Mouse (Mus musculus) gastrocnemius, postnatal 4 days (tissue): Measurements from ENCODE around the gene Ccdc181. TPM values are rescaled to one million over a fixed set of nuclear protein-coding genes. Genes with fewer than 3 reads are reported as not detected.
A peak's percentile ranks its signal among the peaks of the same experiment; 100 is the strongest.
"Not testable (repeated sequence)": the region's sequence is repeated elsewhere in the genome, so short reads cannot be mapped to it uniquely, and the experiment has no call there.

Experiments
- DNase-seq, 2 experiments: peaks; one replicate each; pipeline ENCODE4 v3.0.0; 2021 to 2022; ENCODE audit warnings: low spot score in 2 of 2, mixed read lengths in 2 of 2
- long read RNA-seq, 2 experiments: library from polyadenylated mRNA; stranded (forward); transcript quantifications; one replicate each; pipeline ENCODE4 v2.0.0; 2021
- total RNA-seq, 2 experiments: library from RNA; stranded (reverse); gene quantifications; 2 replicates each; pipeline ENCODE4 v1.2.3; 2021

Gene Ccdc181
- 1 to 10 TPM; 5.6 to 5.8 TPM for total RNA-seq
- long read RNA-seq, experiment 1, partial matches to known transcripts = 0 of 2 reads
- long read RNA-seq, experiment 1, other reads (novel, unspliced or antisense) = 0 of 2 reads
- long read RNA-seq, experiment 2, partial matches to known transcripts = 1 of 3 reads
- long read RNA-seq, experiment 2, other reads (novel, unspliced or antisense) = 0 of 3 reads

GRCm38 (mm10) chr1:164275455-164275954 is at the start of gene Ccdc181:
Gene Ccdc181 (plus strand): TSS chr1:164275585.
- DNase-seq = peak; percentile 75 to 84

GRCm38 (mm10) chr1:164231937-164232570 is 43.3 kb upstream of the Ccdc181 start:
- DNase-seq = not testable (repeated sequence)

- no peak for DNase-seq
Measured at GRCm38 (mm10) chr1:164233447-164233846, 41.9 kb upstream of the Ccdc181 start.

GRCm38 (mm10) chr1:164235078-164235477 is 40.3 kb upstream of the Ccdc181 start:
- no peak for DNase-seq

GRCm38 (mm10) chr1:164236078-164236477 is 39.3 kb upstream of the Ccdc181 start:
- no peak for DNase-seq

- no peak for DNase-seq
Measured at GRCm38 (mm10) chr1:164241494-164241893, 33.9 kb upstream of the Ccdc181 start.

GRCm38 (mm10) chr1:164242809-164243208 is 32.6 kb upstream of the Ccdc181 start:
- no peak for DNase-seq

- DNase-seq = no peak
Measured at GRCm38 (mm10) chr1:164247442-164247841, 27.9 kb upstream of the Ccdc181 start.

- no peak for DNase-seq
Measured at GRCm38 (mm10) chr1:164247971-164248370, 27.4 kb upstream of the Ccdc181 start.

GRCm38 (mm10) chr1:164248465-164249331 is 26.7 kb upstream of the Ccdc181 start, which contains the start of gene Slc19a2:
Gene Slc19a2 (plus strand): TSS chr1:164249046.
- peak; percentile 98 to 99 for DNase-seq

GRCm38 (mm10) chr1:164249332-164249711 is 26.1 kb upstream of the Ccdc181 start:
- no peak for DNase-seq

- no peak for DNase-seq
Measured at GRCm38 (mm10) chr1:164250391-164251150, 24.8 kb upstream of the Ccdc181 start.

- DNase-seq = no peak
Measured at GRCm38 (mm10) chr1:164251438-164251837, 23.9 kb upstream of the Ccdc181 start.

- DNase-seq = no peak
Measured at GRCm38 (mm10) chr1:164252551-164252950, 22.8 kb upstream of the Ccdc181 start.

GRCm38 (mm10) chr1:164254836-164255235 is 20.5 kb upstream of the Ccdc181 start:
- DNase-seq = no peak

- DNase-seq = no peak
Measured at GRCm38 (mm10) chr1:164260171-164261028, 15.0 kb upstream of the Ccdc181 start.

GRCm38 (mm10) chr1:164261553-164261952 is 13.8 kb upstream of the Ccdc181 start:
- no peak for DNase-seq

- DNase-seq = no peak
Measured at GRCm38 (mm10) chr1:164270941-164271340, 4.4 kb upstream of the Ccdc181 start.

- no peak for DNase-seq
Measured at GRCm38 (mm10) chr1:164273659-164274058, 1.7 kb upstream of the Ccdc181 start.

GRCm38 (mm10) chr1:164276552-164276951 is 1.2 kb downstream of the Ccdc181 start:
- DNase-seq = no peak
